24 mouse cellular contexts compared by ENCODE assay signal in the genomic region with DNA sequence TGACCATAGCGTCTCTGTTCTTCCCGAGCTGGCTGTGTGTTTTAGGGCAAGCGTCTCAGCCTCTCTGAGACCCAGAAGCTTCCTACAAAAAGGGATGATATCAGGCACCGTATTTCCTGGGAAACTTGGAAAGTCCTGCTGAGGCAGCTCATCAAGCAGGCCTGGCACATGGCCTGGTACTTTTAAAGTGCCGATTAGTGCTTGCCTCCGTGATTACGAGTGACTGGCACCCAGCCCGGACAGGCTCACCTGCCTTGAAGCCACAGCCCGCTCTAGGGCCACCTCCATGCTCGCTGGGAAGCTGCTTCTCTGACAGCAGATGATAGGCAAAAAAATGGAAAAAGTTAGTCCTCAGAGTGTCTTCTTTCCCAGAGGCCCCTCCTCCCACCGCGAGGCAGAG. TPM values are rescaled to one million over a fixed set of nuclear protein-coding genes. Genes with fewer than 3 reads are reported as not detected.
DNase-seq lines count a peak whose midpoint lies in the region; ATAC-seq lines count a peak whose summit lies in the region.
"Had no signal": no experiment of that assay in that cellular context is flagged by ENCODE, and none has a peak within 500 bp of the region (broad histone marks: within the 10 kb centered on the region; RNA-seq: fewer than 3 reads in every experiment).

No protein-coding gene starts in this region.

- H3K4me3 ChIP-seq in embryonic facial prominence, embryonic 15.5 days (replicated peaks): no peak overlapping the region
- no peak overlapping the region for H3K4me3 ChIP-seq in embryonic facial prominence, embryonic 10.5 days
- no peak overlapping the region for H3K4me3 ChIP-seq in intestine, embryonic 14.5 days (ENCODE audit: low read depth, low read length)
- no peak overlapping the region for H3K4me3 ChIP-seq in intestine, embryonic 16.5 days (ENCODE audit: low read length)
- H3K4me3 ChIP-seq: heart, embryonic 13.5 days; kidney, embryonic 15.5 days; limb, embryonic 12.5 days; neural tube, embryonic 12.5 days had no signal

- H3K4me2 ChIP-seq in embryonic facial prominence, embryonic 15.5 days (replicated peaks): no peak overlapping the region
- H3K4me2 ChIP-seq in intestine, embryonic 14.5 days (ENCODE audit: low read length): no peak overlapping the region
- no peak overlapping the region for H3K4me2 ChIP-seq in intestine, embryonic 16.5 days (ENCODE audit: low read depth, low read length)
- H3K4me2 ChIP-seq: heart, embryonic 13.5 days; kidney, embryonic 15.5 days; limb, embryonic 12.5 days; midbrain, embryonic 11.5 days; neural tube, embryonic 12.5 days had no signal

- no peak overlapping the region for H3K9ac ChIP-seq in embryonic facial prominence, embryonic 15.5 days
- H3K9ac ChIP-seq in intestine, embryonic 14.5 days (ENCODE audit: low read length): no peak overlapping the region
- no peak overlapping the region for H3K9ac ChIP-seq in intestine, embryonic 16.5 days (ENCODE audit: low read depth, low read length)
- H3K9ac ChIP-seq: forebrain, postnatal 0 days; heart, embryonic 13.5 days; kidney, embryonic 15.5 days; limb, embryonic 12.5 days; liver, embryonic 14.5 days; neural tube, embryonic 12.5 days had no signal

- no peaks in the 10 kb centered on the region for H3K9me3 ChIP-seq in embryonic facial prominence, embryonic 15.5 days (replicated peaks)
- H3K9me3 ChIP-seq in embryonic facial prominence, embryonic 10.5 days: no peaks in the 10 kb centered on the region
- H3K9me3 ChIP-seq in intestine, embryonic 14.5 days (ENCODE audit: control insufficient read depth, low read length): no peaks in the 10 kb centered on the region
- H3K9me3 ChIP-seq in intestine, embryonic 16.5 days (ENCODE audit: control insufficient read depth, low read length): no peaks in the 10 kb centered on the region
- H3K9me3 ChIP-seq: heart, embryonic 13.5 days; kidney, embryonic 15.5 days; limb, embryonic 12.5 days; neural tube, embryonic 12.5 days had no signal

- 54% methylated on average over 12 of the region's 12 CpGs for WGBS in embryonic facial prominence, embryonic 15.5 days
- 89% methylated on average over 12 of the region's 12 CpGs for WGBS in embryonic facial prominence, embryonic 10.5 days
- 77% methylated on average over 12 of the region's 12 CpGs for WGBS in intestine, embryonic 14.5 days
- WGBS in intestine, embryonic 16.5 days: 70% methylated on average over 12 of the region's 12 CpGs

- DNase-seq in embryonic facial prominence, embryonic 10.5 days (ENCODE audit: low spot score): no peak
- no peak for DNase-seq in intestine, embryonic 14.5 days (ENCODE audit: low spot score)
- DNase-seq in lung, adult 18-20 months: peak; percentile 17 to 43
- DNase-seq in lung, postnatal 4 days: peak; percentile 51 to 74
- DNase-seq: cerebellum, adult 8-10 months; forebrain, postnatal 0 days; heart, postnatal 4 days; kidney, postnatal 4 days; layer of hippocampus, adult 9-11 months; thymus, postnatal 36 days had no signal

- no peaks in the 10 kb centered on the region for H3K27me3 ChIP-seq in embryonic facial prominence, embryonic 15.5 days
- no peaks in the 10 kb centered on the region for H3K27me3 ChIP-seq in embryonic facial prominence, embryonic 10.5 days (replicated peaks; ENCODE audit: low read depth, poor library complexity, severe bottlenecking)
- no peaks in the 10 kb centered on the region for H3K27me3 ChIP-seq in intestine, embryonic 14.5 days (replicated peaks; ENCODE audit: control insufficient read depth, insufficient read depth, low read length)
- H3K27me3 ChIP-seq in intestine, embryonic 16.5 days (replicated peaks; ENCODE audit: control insufficient read depth, insufficient read depth, low read length): no peaks in the 10 kb centered on the region
- H3K27me3 ChIP-seq: kidney, embryonic 15.5 days; limb, embryonic 12.5 days; neural tube, embryonic 12.5 days had no signal

- peaks cover 53% of the 10 kb centered on the region for H3K4me1 ChIP-seq in embryonic facial prominence, embryonic 15.5 days
- H3K4me1 ChIP-seq in embryonic facial prominence, embryonic 10.5 days: peaks cover 45% of the 10 kb centered on the region
- peaks cover 51% of the 10 kb centered on the region for H3K4me1 ChIP-seq in intestine, embryonic 14.5 days (replicated peaks; ENCODE audit: control insufficient read depth, insufficient read depth, low read length)
- peaks cover 39% of the 10 kb centered on the region for H3K4me1 ChIP-seq in intestine, embryonic 16.5 days (ENCODE audit: control insufficient read depth, insufficient read depth, low read length)

- 0 out of 2 replicates have a peak overlapping the region, but pooled peaks have one; percentile 6 for H3K27ac ChIP-seq in embryonic facial prominence, embryonic 15.5 days (replicated peaks)
- H3K27ac ChIP-seq in embryonic facial prominence, embryonic 10.5 days (replicated peaks): no peak overlapping the region
- H3K27ac ChIP-seq in intestine, embryonic 14.5 days (ENCODE audit: low read depth): peak overlapping the region; percentile 36; the same call in 1 of the 2 replicates
- no peak overlapping the region for H3K27ac ChIP-seq in intestine, embryonic 16.5 days (ENCODE audit: low read length)
- H3K27ac ChIP-seq: heart, embryonic 13.5 days; kidney, embryonic 15.5 days; limb, embryonic 12.5 days; liver, embryonic 14.5 days; macrophage; neural tube, embryonic 12.5 days had no signal

- H3K36me3 ChIP-seq in embryonic facial prominence, embryonic 15.5 days: no peaks in the 10 kb centered on the region
- no peaks in the 10 kb centered on the region for H3K36me3 ChIP-seq in embryonic facial prominence, embryonic 10.5 days (replicated peaks)
- H3K36me3 ChIP-seq in intestine, embryonic 14.5 days (ENCODE audit: control insufficient read depth, insufficient read depth, low read length): no peaks in the 10 kb centered on the region
- H3K36me3 ChIP-seq in intestine, embryonic 16.5 days (ENCODE audit: control insufficient read depth, insufficient read depth, low read length): no peaks in the 10 kb centered on the region
- H3K36me3 ChIP-seq: heart, embryonic 13.5 days; kidney, embryonic 15.5 days; limb, embryonic 12.5 days; neural tube, embryonic 12.5 days had no signal

- no peak for ATAC-seq in embryonic facial prominence, embryonic 15.5 days (ENCODE audit: insufficient number of reproducible peaks, low FRiP score, low TSS enrichment, low read depth)
- ATAC-seq in intestine, embryonic 14.5 days (replicated peaks; ENCODE audit: low FRiP score, low TSS enrichment, low read depth): no peak
- ATAC-seq in intestine, embryonic 16.5 days: no peak
- ATAC-seq in monocyte, adult 5-6 weeks (replicated peaks; ENCODE audit: insufficient number of reproducible peaks, low FRiP score, low TSS enrichment, poor library complexity, severe bottlenecking): no peak
- ATAC-seq in erythroblast, adult 5-6 weeks (replicated peaks; ENCODE audit: low FRiP score, poor library complexity, severe bottlenecking): no peak
- ATAC-seq: CD4-positive, CD25-positive, alpha-beta regulatory T cell, adult 4 months; forebrain, postnatal 0 days had no signal

RNA-seq across cellular contexts. Expression of a gene that starts 32.6 kb away (rescaled TPM):
- 710 and 761 TPM in 2 replicates for polyA plus RNA-seq in embryonic facial prominence, embryonic 15.5 days (2015; fragmentation: Nextera tagmentation; extraction: Ambion mirVana)
- polyA plus RNA-seq in embryonic facial prominence, embryonic 10.5 days (2016; fragmentation: Nextera tagmentation; extraction: Ambion mirVana): 287 and 291 TPM in 2 replicates
- polyA plus RNA-seq in intestine, embryonic 14.5 days (2014; fragmentation: Nextera tagmentation; extraction: Ambion mirVana): 398 and 437 TPM in 2 replicates
- polyA plus RNA-seq in intestine, embryonic 16.5 days (2015; fragmentation: Nextera tagmentation; extraction: Ambion mirVana): 325 and 385 TPM in 2 replicates
- not detected in 3 replicates for total RNA-seq in monocyte, adult 5-6 weeks (2017)
- 2.5 TPM in 1 of 2 replicates, not detected in the other for total RNA-seq in erythroblast, adult 5-6 weeks (2015; ENCODE audit: low replicate concordance)
- total RNA-seq in erythroblast, adult 5-6 weeks (2017; ENCODE audit: low replicate concordance): not detected in 2 replicates
- total RNA-seq: common myeloid progenitor, adult 5-6 weeks; granulocyte monocyte progenitor cell, adult 5-6 weeks had no signal
- polyA plus RNA-seq: CD4-positive, CD25-positive, alpha-beta regulatory T cell, adult 4 months; macrophage had no signal

Comparison
In these comparisons a context has a peak if more than half of its experiments do, and no peak if none do; other contexts are left out.
1. H3K27ac ChIP-seq: peak in embryonic facial prominence, embryonic 15.5 days (single experiment) and intestine, embryonic 14.5 days (single experiment); none in embryonic facial prominence, embryonic 10.5 days (single experiment) and intestine, embryonic 16.5 days (single experiment).
2. DNase-seq: peak in lung, adult 18-20 months (2 of 2) and lung, postnatal 4 days (2 of 2); none in embryonic facial prominence, embryonic 10.5 days (single experiment) and intestine, embryonic 14.5 days (single experiment).